Mouse (Mus musculus) kidney, embryonic 16.5 days (tissue): ENCODE results near the gene Dhrs7. TPM values are rescaled to one million over a fixed set of nuclear protein-coding genes. Genes with fewer than 3 reads are reported as not detected.

Source experiments
- ATAC-seq: fragments of 200-750 bp; cut with Nextera tagmentation; 2 replicates; pipeline ENCODE4 v1.8.0; 2017; ENCODE audit warnings: moderate TSS enrichment; ENCODE audit not compliant: low FRiP score, low TSS enrichment
- H3K27ac ChIP-seq: fragments of 300-500 bp; sonication (generic); 2 replicates; pipeline ENCODE4 v1.5.1; 2014; ENCODE audit warnings: low read length
- H3K27me3 ChIP-seq: fragments of 300-500 bp; sonication (generic); 2 replicates; pipeline ENCODE4 v1.6.1; 2014; ENCODE audit warnings: low read length, control low read depth, mixed read lengths; ENCODE audit not compliant: insufficient read depth
- H3K36me3 ChIP-seq: fragments of 300-500 bp; sonication (generic); 2 replicates; pipeline ENCODE4 v1.6.1; 2014; ENCODE audit warnings: low read length, control low read depth, mixed read lengths; ENCODE audit not compliant: insufficient read depth
- H3K4me1 ChIP-seq: fragments of 300-500 bp; sonication (generic); 2 replicates; pipeline ENCODE4 v1.6.1; 2014; ENCODE audit warnings: low read length, control low read depth, mixed read lengths; ENCODE audit not compliant: insufficient read depth
- H3K4me2 ChIP-seq: fragments of 300-500 bp; sonication (generic); replicated peaks from 2 replicates; pipeline ENCODE4 v1.6.1; 2014; ENCODE audit warnings: low read depth, low read length
- H3K4me3 ChIP-seq: fragments of 300-500 bp; sonication (generic); 2 replicates; pipeline ENCODE4 v1.5.1; 2014; ENCODE audit warnings: mild to moderate bottlenecking, low read length
- H3K9ac ChIP-seq: fragments of 300-500 bp; sonication (generic); replicated peaks from 2 replicates; pipeline ENCODE4 v1.6.1; 2014; ENCODE audit warnings: low read length
- H3K9me3 ChIP-seq: fragments of 300-500 bp; sonication (generic); 2 replicates; pipeline ENCODE4 v1.6.1; 2016; ENCODE audit warnings: low read length, control low read depth
- WGBS: fragments of 180-500 bp; shearing (Covaris S2); extraction: QIAGEN DNeasy Blood & Tissue Kit; methylation state at CpG from one replicate; pipeline ENCODE4 v1.1.7; 2014; 5-methylcytosine and 5-hydroxymethylcytosine counted together
- polyA plus RNA-seq: library from polyadenylated mRNA; unstranded; fragments of >200 nt; fragmentation: Nextera tagmentation; extraction: Ambion mirVana; gene quantifications from 2 replicates; pipeline ENCODE4 v1.2.1, GENCODE M21; 2015

Gene Dhrs7
- polyA plus RNA-seq, 1 experiment from 2014 or later: 13.7 TPM

DNA sequence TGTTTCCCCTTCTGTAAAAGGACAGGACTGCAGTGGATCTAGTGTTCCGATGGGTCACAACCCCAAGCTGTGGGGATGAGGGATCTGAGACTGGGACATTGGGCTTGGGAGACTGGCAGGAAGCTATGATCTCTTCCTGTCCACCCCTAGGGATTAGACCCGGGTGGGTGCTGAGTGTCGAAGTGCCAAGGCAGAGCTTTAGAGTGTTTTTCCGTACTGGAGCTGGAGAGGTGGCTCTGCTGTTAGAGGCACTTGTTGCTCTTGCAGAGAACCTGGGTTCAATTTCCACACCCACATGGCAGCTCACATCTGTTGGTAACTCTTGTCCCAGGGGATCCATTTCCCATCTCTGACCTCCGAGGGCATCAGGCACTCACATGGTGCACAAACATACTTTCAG, 1.3 kb upstream of the Dhrs7 start:
- no peaks in the 10 kb centered on the region for H3K27me3 ChIP-seq
- H3K36me3 ChIP-seq: no peaks in the 10 kb centered on the region
- no peak overlapping the region for H3K4me2 ChIP-seq
- 72% methylated on average over 5 of the region's 5 CpGs for WGBS
- no peak overlapping the region for H3K4me3 ChIP-seq
- H3K9ac ChIP-seq: no peak overlapping the region
- peaks cover 5% of the 10 kb centered on the region; the same call in 1 of the 2 replicates for H3K4me1 ChIP-seq
- 0 out of 2 replicates have a peak, but pooled peaks cover 9% of the 10 kb centered on the region for H3K9me3 ChIP-seq
- H3K27ac ChIP-seq: no peak overlapping the region
- ATAC-seq: no peak

DNA sequence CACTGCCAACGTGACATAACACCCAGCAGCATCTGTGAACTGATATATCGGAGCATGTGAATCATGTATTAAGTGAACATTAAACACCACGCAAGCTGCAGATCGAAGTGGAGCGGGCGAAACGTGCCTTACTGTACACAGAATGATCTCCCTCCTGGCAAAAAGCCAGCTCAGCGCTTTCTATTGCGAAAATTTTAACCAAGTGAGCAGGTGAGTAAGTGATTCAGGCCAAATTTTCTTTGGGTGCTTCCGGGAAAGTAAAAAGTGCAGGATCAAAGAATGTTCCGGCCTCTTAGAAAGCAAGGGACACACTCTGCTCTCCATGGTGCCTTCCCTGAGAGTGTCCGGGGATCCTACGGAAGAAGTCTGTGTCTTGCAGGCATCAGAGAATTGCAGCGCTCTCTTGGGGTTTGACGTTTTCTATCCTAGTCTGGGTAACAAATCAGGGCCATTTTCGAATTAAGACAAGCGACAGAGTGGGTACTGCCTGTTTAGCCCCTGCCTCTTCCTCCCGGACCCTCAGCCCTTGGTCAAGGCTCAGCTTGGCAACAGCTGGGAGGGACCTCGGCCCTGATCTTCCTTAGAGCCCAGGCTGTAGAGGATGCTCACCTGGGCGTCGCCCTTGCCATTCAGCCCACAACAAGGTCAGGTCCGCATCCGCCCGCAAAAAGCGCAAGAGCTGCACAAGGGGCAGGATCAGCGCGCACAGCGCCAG, 532 bp downstream of the Dhrs7 start:
- H3K4me2 ChIP-seq: peak overlapping the region; percentile 93
- WGBS: 7% methylated on average over 28 of the region's 28 CpGs
- H3K9ac ChIP-seq: peak overlapping the region; percentile 71
- no peaks in the 10 kb centered on the region for H3K36me3 ChIP-seq
- H3K27me3 ChIP-seq: no peaks in the 10 kb centered on the region
- peak; percentile 64 for ATAC-seq
- peak overlapping the region; percentile 56; the same call in 1 of the 2 replicates for H3K27ac ChIP-seq
- 0 out of 2 replicates have a peak, but pooled peaks cover 3% of the 10 kb centered on the region for H3K9me3 ChIP-seq
- peaks cover 5% of the 10 kb centered on the region; the same call in 1 of the 2 replicates for H3K4me1 ChIP-seq
- peak overlapping the region; percentile 74 for H3K4me3 ChIP-seq

DNA sequence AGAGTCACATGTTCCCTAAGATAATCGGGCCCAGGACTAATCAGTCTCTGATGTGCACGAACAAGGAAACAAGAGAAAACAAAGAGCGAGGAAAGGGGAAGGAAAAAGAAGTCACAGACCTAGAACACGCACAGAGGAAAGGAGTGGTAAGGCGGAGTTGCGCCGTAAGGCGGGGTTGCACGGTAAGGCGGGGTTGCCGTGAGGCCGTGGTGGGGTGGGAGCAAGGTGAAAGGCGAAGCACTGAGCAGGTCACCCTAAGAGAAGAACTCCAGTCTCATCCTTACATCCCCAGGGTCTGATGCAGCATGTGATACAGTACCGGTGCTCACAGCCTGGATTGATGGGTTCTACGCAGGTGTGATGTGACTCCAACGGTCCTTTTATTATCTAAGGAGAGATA, 8.9 kb downstream of the Dhrs7 start:
- Histone ChIP-seq H3K9ac (no peak overlapping the region), H3K9me3 (no peaks in the 10 kb centered on the region), H3K36me3 (no peaks in the 10 kb centered on the region), H3K27me3 (no peaks in the 10 kb centered on the region), H3K27ac (no peak overlapping the region), H3K4me2 (no peak overlapping the region), H3K4me3 (no peak overlapping the region), H3K4me1 (no peaks in the 10 kb centered on the region)
- 91% methylated on average over 16 of the region's 16 CpGs for WGBS
- no peak for ATAC-seq

DNA sequence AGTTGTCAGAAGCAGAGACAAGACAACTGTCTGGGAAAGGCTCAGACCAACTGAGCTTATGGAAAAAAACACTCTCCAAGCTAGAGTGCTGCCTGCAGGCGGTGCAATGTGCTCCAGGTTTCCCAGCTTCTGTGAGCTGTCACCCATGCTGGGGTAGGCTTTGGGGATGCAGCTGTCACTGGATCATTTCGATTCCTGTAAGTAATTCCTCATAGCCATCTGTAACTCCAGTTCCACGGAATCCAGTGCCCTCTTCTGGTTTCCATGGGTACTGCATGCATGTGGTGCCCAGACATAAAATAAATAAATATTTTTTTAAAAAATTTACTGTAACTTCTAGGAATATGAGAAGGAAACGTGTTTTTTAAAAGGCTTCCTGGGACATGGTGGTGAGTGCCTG, 10.0 kb downstream of the Dhrs7 start:
- Histone ChIP-seq H3K4me2 (no peak overlapping the region), H3K9me3 (no peaks in the 10 kb centered on the region), H3K27me3 (no peaks in the 10 kb centered on the region), H3K4me1 (no peaks in the 10 kb centered on the region), H3K9ac (no peak overlapping the region), H3K36me3 (no peaks in the 10 kb centered on the region), H3K4me3 (no peak overlapping the region), H3K27ac (no peak overlapping the region)
- no peak for ATAC-seq
- WGBS: 24% methylated on average over 4 of the region's 4 CpGs

DNA sequence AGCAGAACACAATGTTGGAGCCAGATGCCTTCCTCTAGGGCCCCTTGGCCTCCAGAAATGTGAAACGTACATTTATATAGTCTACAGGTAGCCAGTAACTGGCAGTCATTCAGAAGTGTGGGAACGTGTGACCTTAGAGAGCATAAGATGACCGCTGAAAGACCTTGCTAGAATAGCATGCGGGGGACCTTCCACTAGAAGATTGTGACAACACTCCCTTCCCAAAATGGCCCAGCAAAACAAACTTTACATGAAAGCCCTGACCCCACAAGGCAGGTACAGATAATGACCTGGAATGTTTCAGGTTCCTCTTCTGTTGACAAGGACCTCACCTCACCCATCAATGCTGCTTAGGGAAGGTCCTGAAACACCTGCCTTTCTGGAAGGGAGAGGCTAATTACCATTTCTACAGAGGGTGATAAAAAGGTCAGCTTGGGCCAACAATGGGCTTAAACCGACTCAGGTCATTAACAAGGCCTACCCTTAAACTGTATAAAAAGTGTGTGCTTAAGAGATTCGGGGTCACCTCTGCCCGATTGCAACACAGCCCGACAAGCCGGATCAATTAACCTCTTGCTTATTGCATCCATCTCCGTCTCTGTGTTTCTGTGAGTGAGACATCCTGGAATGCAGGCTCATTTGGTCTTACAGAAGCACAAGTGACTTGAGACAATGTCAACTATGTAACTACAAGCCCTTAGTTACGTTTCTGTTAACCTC, 14.9 kb downstream of the Dhrs7 start, which contains the start of gene Gm4756:
TSS of gene Gm4756 (minus strand) at position 51 of the 720 bp plus-strand sequence.
- H3K9me3 ChIP-seq: no peaks in the 10 kb centered on the region
- no peaks in the 10 kb centered on the region for H3K36me3 ChIP-seq
- 80% methylated on average over 11 of the region's 11 CpGs for WGBS
- no peak within 1 kb of the TSS for H3K9ac ChIP-seq
- H3K27me3 ChIP-seq: no peaks in the 10 kb centered on the region
- H3K4me1 ChIP-seq: no peaks in the 10 kb centered on the region
- H3K4me2 ChIP-seq: no peak within 1 kb of the TSS
- no peak within 1 kb of the TSS for H3K4me3 ChIP-seq
- H3K27ac ChIP-seq: no peak within 1 kb of the TSS
- no peak for ATAC-seq

DNA sequence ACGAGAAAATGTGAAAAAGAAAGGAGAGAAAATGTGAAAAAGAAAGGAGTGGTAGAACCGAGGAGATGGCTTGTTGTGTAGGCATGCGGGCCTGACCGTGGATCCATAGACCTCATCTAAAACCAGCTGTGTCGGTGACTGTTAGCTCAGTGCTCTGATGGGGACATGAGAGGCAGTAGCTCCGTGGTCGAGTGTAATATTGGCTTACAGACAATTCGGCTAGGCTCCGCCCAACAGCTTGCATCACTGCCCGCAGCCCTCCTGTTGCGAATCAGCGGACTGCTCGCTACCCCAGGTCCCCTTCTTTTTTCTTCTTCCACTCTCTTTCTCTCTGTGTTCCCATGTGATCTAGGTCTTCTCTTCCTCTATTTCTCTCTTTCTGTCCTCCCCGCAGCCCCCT, 15.8 kb downstream of the Dhrs7 start:
- Histone ChIP-seq H3K4me1 (no peaks in the 10 kb centered on the region), H3K4me2 (no peak overlapping the region), H3K27me3 (no peaks in the 10 kb centered on the region), H3K36me3 (no peaks in the 10 kb centered on the region), H3K9ac (no peak overlapping the region), H3K27ac (no peak overlapping the region), H3K4me3 (no peak overlapping the region), H3K9me3 (no peaks in the 10 kb centered on the region)
- 94% methylated on average over 14 of the region's 14 CpGs for WGBS
- no peak for ATAC-seq

DNA sequence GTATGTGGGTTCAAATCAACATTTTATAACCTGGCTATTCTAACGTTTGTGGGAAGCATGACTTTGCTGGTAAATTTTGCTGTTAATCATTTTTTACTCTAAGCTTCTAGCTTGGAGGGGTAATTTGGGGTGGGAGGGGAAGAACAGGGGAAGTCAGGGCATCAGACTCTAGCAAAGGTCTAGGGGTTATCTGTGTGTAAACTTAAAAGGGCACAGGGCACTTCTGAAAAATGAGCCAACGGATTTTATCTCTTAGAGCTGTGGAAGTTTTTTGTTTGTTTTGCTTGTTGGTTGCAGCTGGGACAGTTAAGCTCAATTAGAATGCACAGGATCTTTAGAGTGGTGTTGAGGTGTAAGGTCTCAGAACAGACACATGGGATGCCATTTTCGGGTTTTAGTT, 26.7 kb downstream of the Dhrs7 start:
- H3K36me3 ChIP-seq: no peaks in the 10 kb centered on the region
- H3K27ac ChIP-seq: no peak overlapping the region
- no peak for ATAC-seq
- H3K27me3 ChIP-seq: no peaks in the 10 kb centered on the region
- no peak overlapping the region for H3K9ac ChIP-seq
- H3K4me2 ChIP-seq: no peak overlapping the region
- no peaks in the 10 kb centered on the region for H3K4me1 ChIP-seq
- peaks cover 15% of the 10 kb centered on the region; the same call in 1 of the 2 replicates for H3K9me3 ChIP-seq
- H3K4me3 ChIP-seq: no peak overlapping the region
- 73% methylated on average over 3 of the region's 3 CpGs for WGBS

DNA sequence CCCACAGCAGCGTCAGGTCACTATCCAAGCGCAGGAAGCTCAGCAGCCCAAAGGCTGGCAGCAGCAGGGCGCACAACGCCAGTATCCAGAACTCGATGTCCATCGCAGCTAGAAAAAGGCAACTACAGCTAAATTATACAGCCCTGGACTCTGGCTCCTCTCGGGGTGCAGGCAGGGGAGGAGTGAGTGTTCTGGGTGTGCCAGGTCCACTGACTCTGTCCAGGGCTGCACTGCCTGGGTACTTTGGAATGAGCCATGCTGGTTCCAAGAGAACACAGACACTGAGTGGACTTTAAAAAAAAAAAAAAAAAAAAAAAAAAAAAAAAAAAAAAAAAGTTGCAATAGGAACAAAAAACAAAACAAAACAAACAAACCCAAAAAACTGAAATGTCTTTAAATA, 36.0 kb downstream of the Dhrs7 start:
- no peak overlapping the region for H3K4me3 ChIP-seq
- WGBS: 91% methylated on average over 7 of the region's 7 CpGs
- no peak for ATAC-seq

DNA sequence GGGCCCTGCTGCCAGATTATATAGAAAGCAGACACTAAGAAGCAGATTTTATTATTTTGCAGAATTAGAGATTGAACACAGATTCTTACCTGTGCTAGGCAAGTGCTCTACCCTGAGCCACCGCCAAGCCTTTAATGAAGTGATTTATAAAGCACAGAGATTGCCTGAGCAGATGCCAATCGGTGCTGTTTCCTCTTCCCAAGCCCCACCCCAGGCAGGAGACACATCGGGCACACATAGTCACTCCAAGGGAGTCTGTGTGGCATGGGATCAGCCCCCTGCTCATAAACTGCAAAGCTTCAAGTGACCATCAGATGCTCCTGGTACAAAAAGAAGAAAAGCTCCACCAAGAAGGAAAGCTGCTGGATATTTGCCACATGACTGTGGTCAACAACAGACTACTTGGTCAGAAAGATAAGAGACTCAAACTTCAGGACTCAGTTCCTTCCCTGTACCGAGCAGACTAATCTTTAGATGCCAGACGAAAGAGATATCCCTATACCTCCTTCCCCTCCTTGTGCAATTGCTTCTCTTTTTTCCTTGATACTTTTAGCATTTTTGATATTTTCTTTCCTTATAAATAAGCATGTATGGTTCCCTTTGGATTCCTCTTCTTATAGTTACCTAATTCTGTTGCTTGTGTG, 41.7 kb downstream of the Dhrs7 start:
- ATAC-seq: no peak
- no peak overlapping the region for H3K4me2 ChIP-seq
- H3K36me3 ChIP-seq: no peaks in the 10 kb centered on the region
- WGBS: 84% methylated on average over 5 of the region's 5 CpGs
- no peak overlapping the region for H3K4me3 ChIP-seq
- H3K27ac ChIP-seq: no peak overlapping the region
- no peak overlapping the region for H3K9ac ChIP-seq
- H3K27me3 ChIP-seq: no peaks in the 10 kb centered on the region
- no peaks in the 10 kb centered on the region for H3K4me1 ChIP-seq
- no peaks in the 10 kb centered on the region for H3K9me3 ChIP-seq

More for the DNA sequence above, 36.0 kb downstream of the Dhrs7 start:
- Histone ChIP-seq H3K27ac (no peak overlapping the region), H3K4me2 (no peak overlapping the region), H3K36me3 (no peaks in the 10 kb centered on the region), H3K9me3 (no peaks in the 10 kb centered on the region), H3K27me3 (no peaks in the 10 kb centered on the region), H3K9ac (no peak overlapping the region), H3K4me1 (no peaks in the 10 kb centered on the region)
